Mouse (Mus musculus) stomach, adult 2 months (tissue): ENCODE measurements around the gene Olfr1467. TPM values are rescaled to one million over a fixed set of nuclear protein-coding genes. Genes with fewer than 3 reads are reported as not detected.

Experiments used
- polyA plus RNA-seq: library from polyadenylated mRNA; depleted of rRNA; stranded (reverse); fragments of >200 nt; gene quantifications from 2 replicates; pipeline ENCODE4 v1.2.3, GENCODE M21; 2012; rRNA removed

Olfr1467 gene
- not detected in 2 replicates for polyA plus RNA-seq

DNA sequence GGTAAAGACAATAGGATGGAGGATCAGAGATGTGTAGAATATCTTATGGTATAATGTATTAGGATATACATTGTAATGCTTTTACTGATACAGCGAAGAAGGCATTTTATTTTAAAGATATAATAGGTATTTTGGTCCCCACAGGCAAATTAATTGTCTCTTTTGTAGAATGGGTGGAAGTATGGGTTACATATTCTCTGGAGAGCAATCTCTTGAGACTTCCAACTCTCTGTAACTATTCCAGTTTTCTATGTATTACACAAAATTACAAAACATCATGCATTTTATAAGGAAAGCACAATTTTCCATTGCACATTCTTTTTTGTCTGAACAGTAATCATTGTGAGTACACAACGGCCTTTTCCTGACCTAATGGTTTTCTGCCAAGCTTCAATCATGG, at the start of gene Olfr1467:
Olfr1467 (plus strand) TSS at position 301 of the 400 bp plus-strand sequence.

DNA sequence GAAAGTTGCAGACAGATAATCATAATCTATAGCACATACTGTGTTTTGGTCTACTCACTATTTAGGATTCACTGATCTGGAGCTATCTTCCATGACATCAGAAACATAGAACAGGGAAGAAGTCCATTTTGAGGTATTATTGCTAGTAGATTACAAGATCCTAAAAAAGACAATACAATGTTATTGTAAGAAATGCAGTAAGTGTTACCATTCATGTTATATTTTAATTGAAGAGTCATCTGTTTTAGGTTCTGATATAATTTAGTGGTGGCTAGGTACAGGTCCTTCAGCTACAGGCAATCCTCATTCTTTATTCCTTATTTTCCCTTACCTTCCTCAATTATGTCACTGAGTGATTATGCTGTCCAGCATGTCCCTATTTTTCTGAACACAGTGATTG, 46.6 kb upstream of the Olfr1467 start, which contains the start of gene Olfr1465:
Olfr1465 (minus strand) TSS at position 101 of the 400 bp plus-strand sequence.

DNA sequence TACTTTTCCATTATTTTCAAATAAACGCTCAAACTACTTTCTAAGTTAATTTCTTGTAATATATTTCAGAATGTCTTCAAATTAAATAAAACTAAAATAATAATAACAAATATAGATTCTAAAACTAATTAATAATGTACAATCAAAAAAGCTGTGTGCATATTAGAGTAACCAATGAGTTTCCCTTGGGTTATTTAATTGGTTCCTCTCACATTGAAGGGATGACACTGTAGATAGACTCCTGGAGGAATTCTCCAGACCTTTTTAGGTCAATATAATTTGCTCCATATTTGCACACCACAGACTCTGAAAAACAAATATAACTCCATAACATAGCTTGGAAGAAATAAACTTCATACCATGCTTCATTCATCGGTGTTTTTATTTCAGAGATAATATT, 23.5 kb upstream of the Olfr1467 start, which contains the start of gene Olfr1466:
Olfr1466 (plus strand) TSS at position 301 of the 400 bp plus-strand sequence.

DNA sequence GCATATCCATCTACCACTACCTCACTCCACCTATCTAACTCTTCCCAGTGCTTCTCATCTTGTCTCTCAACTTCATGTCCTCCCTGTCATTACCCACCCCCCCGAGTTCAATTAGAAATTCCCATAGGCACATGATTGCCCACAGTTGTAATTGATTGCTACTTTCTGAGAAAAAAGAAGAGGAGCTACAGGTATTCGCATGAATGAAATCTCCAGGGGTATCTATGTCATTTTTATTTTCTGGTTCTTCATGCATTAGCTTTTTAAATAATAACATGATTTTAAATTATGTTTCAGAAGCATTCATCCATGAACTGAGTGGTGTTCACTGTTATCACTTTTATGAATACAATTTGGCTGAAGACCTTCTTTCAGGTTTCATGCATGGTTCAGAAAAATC, 45.5 kb downstream of the Olfr1467 start, which contains the start of gene Olfr1469:
Olfr1469 (plus strand) TSS at position 301 of the 400 bp plus-strand sequence.

Other genes with a start within 250 kb of the Olfr1467 start
- gene Olfr1459, start 212.7 kb upstream of the Olfr1467 start, polyA plus RNA-seq, result not detected in 2 replicates
- gene Olfr1461, start 199.2 kb upstream of the Olfr1467 start, polyA plus RNA-seq, result not detected in 2 replicates
- gene Olfr1462, start 176.5 kb upstream of the Olfr1467 start, polyA plus RNA-seq, result not detected in 2 replicates
- not detected in 2 replicates for gene Olfr1463, start 130.9 kb upstream of the Olfr1467 start, polyA plus RNA-seq
- gene Olfr1465, start 46.7 kb upstream of the Olfr1467 start, polyA plus RNA-seq, result not detected in 2 replicates
- gene Olfr1466, start 23.4 kb upstream of the Olfr1467 start, polyA plus RNA-seq, result not detected in 2 replicates
- gene Olfr1469, start 45.6 kb downstream of the Olfr1467 start, polyA plus RNA-seq, result not detected in 2 replicates
- not detected in 2 replicates for gene Olfr1471, start 81.2 kb downstream of the Olfr1467 start, polyA plus RNA-seq
- gene Olfr1472, start 93.8 kb downstream of the Olfr1467 start, polyA plus RNA-seq, result not detected in 2 replicates
- not detected in 2 replicates for gene Olfr1474, start 107.3 kb downstream of the Olfr1467 start, polyA plus RNA-seq
- gene Olfr1475, start 118.0 kb downstream of the Olfr1467 start, polyA plus RNA-seq, result not detected in 2 replicates
- gene Olfr1477, start 138.3 kb downstream of the Olfr1467 start, polyA plus RNA-seq, result not detected in 2 replicates
- gene Olfr1480, start 165.7 kb downstream of the Olfr1467 start, polyA plus RNA-seq, result not detected in 2 replicates
- not detected in 2 replicates for gene Olfr1484, start 221.3 kb downstream of the Olfr1467 start, polyA plus RNA-seq